Mouse (Mus musculus): Measurements from ENCODE around the gene Gng7.

DNA sequence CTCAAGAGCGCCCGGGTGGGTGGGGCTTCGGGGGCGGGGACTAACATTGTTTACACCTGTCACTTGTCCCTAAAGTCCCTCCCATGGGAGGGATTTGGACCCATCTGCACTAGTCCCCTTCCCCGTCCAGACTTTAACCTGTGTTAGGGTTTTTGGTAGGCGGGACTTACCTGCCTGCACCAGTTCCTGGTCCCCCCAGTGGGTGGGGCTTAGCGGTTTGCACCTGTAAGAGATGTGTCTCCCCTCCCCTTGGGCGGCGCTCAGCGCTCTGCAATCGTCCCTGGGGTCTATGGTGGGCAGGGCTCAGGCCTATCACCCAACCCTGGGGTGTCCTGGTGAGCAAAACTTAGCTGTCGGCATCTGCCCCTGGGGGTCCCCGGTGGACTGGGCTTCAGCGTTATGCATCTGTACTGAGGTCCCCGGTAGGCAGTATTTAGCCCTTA, 97.4 kb downstream of the Gng7 start:
- TF ChIP-seq CTCF (IDR thresholded peaks at IDR 0.05; ENCODE audit: borderline replicate concordance, control insufficient read depth, extremely low read depth, insufficient read depth, low read length, poor library complexity): no peak
- no peak for TF ChIP-seq POLR2A (IDR thresholded peaks at IDR 0.05; ENCODE audit: control insufficient read depth, extremely low read depth, insufficient read depth, low read length, poor library complexity)
